Mouse (Mus musculus) heart, embryonic 11.5 days (tissue): ENCODE data around the gene Col16a1. TPM values are rescaled to one million over a fixed set of nuclear protein-coding genes. Genes with fewer than 3 reads are reported as not detected.

Experiments
- ATAC-seq: fragments of 200-750 bp; cut with Nextera tagmentation; replicated peaks from 2 replicates; pipeline ENCODE4 v1.8.0; 2017; ENCODE audit warnings: moderate library complexity; ENCODE audit not compliant: insufficient number of reproducible peaks, low FRiP score, low TSS enrichment
- H3K27ac ChIP-seq: fragments of 300-500 bp; sonication (generic); 2 replicates; pipeline ENCODE4 v1.5.1; 2014; ENCODE audit warnings: mild to moderate bottlenecking, low read depth, low read length
- H3K27me3 ChIP-seq: fragments of 300-500 bp; sonication (generic); 2 replicates; pipeline ENCODE4 v1.6.1; 2014; ENCODE audit warnings: mild to moderate bottlenecking, low read length, mixed read lengths; ENCODE audit not compliant: control insufficient read depth, insufficient read depth
- H3K36me3 ChIP-seq: fragments of 300-500 bp; sonication (generic); 2 replicates; pipeline ENCODE4 v1.6.1; 2014; ENCODE audit warnings: mild to moderate bottlenecking, low read length, moderate library complexity, mixed read lengths; ENCODE audit not compliant: control insufficient read depth, insufficient read depth
- H3K4me1 ChIP-seq: fragments of 300-500 bp; sonication (generic); 2 replicates; pipeline ENCODE4 v1.6.1; 2014; ENCODE audit warnings: low read length; ENCODE audit not compliant: control insufficient read depth, insufficient read depth
- H3K4me2 ChIP-seq: fragments of 300-500 bp; sonication (generic); 2 replicates; pipeline ENCODE4 v1.6.1; 2014; ENCODE audit warnings: mild to moderate bottlenecking, moderate library complexity
- H3K4me3 ChIP-seq: fragments of 300-500 bp; sonication (generic); 2 replicates; pipeline ENCODE4 v1.5.1; 2014; ENCODE audit warnings: low read depth, low read length
- H3K9ac ChIP-seq: fragments of 300-500 bp; sonication (generic); 2 replicates; pipeline ENCODE4 v1.6.1; 2014; ENCODE audit warnings: mild to moderate bottlenecking, low read depth, low read length, moderate library complexity
- H3K9me3 ChIP-seq: fragments of 300-500 bp; sonication (generic); replicated peaks from 2 replicates; pipeline ENCODE4 v1.6.1; 2016; ENCODE audit warnings: low read length; ENCODE audit not compliant: control insufficient read depth
- WGBS: fragments of 180-500 bp; shearing (Covaris S2); extraction: QIAGEN DNeasy Blood & Tissue Kit; methylation state at CpG from one replicate; pipeline ENCODE4 v1.1.7; 2014; ENCODE audit not compliant: insufficient replicate concordance; 5-methylcytosine and 5-hydroxymethylcytosine counted together
- polyA plus RNA-seq: library from polyadenylated mRNA; unstranded; fragments of >200 nt; fragmentation: Nextera tagmentation; extraction: Ambion mirVana; gene quantifications from 2 replicates; pipeline ENCODE4 v1.2.1, GENCODE M21; 2014

Gene Col16a1
- polyA plus RNA-seq, 1 experiment from 2014 or later, result 15.4 TPM

- no peak overlapping the region for H3K27ac ChIP-seq
These were observed 4.6 kb downstream of the Col16a1 start for GRCm38 (mm10) chr4:130052283-130052682.

DNA sequence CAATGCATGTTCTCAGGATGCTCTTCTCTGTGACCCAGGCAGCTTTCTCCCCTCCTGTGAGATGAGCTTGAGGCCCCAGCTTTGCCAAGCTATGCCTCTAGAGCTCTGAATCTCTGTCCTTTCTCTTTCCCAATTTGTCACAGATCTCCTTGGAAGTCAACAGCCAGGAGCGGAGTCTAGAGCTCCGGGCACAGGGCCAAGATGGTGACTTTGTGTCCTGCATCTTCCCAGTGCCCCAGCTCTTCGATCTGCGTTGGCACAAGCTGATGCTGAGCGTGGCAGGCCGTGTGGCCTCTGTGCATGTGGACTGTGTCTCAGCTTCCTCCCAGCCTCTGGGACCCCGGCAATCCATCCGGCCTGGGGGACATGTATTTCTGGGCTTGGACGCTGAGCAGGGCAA lies 5.5 kb downstream of the Col16a1 start:
- no peaks in the 10 kb centered on the region for H3K36me3 ChIP-seq
- H3K27ac ChIP-seq, result no peak overlapping the region
- H3K4me1 ChIP-seq, result peaks cover 18% of the 10 kb centered on the region
- no peak overlapping the region for H3K9ac ChIP-seq
- no peak for ATAC-seq
- WGBS, result 91% methylated on average over 9 of the region's 9 CpGs
- no peaks in the 10 kb centered on the region for H3K9me3 ChIP-seq
- H3K4me3 ChIP-seq, result no peak overlapping the region
- no peaks in the 10 kb centered on the region; the same call in none of the 2 replicates for H3K27me3 ChIP-seq
- no peak overlapping the region for H3K4me2 ChIP-seq

More at GRCm38 (mm10) chr4:130052283-130052682, 4.6 kb downstream of the Col16a1 start:
- peaks cover 22% of the 10 kb centered on the region for H3K4me1 ChIP-seq
- no peaks in the 10 kb centered on the region for H3K9me3 ChIP-seq
- H3K4me2 ChIP-seq, result no peak overlapping the region
- no peak overlapping the region for H3K4me3 ChIP-seq
- no peaks in the 10 kb centered on the region for H3K36me3 ChIP-seq
- WGBS, result 83% methylated on average over 3 of the region's 3 CpGs
- peaks cover 3% of the 10 kb centered on the region for H3K27me3 ChIP-seq
- no peak overlapping the region for H3K9ac ChIP-seq
- no peak for ATAC-seq

DNA sequence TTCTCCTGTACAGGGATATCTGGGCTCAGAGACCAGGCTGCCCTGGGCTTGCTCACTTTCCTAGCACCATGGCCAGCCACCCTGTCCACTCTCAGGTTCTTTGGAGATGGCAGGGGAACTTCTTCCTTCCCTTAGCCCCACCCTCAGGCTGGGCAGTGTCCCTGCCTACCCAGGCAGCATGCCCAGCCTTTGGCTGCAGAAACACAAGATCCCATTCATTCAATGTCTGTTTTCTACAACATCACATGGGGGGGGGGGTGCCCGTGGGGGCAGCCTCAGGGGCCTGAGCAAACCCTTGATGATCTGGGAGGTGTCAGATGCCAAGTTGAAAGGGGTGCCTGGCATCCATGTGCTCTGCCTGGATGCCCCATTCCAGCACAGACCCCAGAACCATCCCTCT lies 7.1 kb downstream of the Col16a1 start:
- 23% methylated on average over 1 of the region's 1 CpGs for WGBS
- Histone ChIP-seq H3K4me1 (peaks cover 15% of the 10 kb centered on the region), H3K9ac (no peak overlapping the region), H3K36me3 (no peaks in the 10 kb centered on the region), H3K27ac (no peak overlapping the region), H3K9me3 (no peaks in the 10 kb centered on the region), H3K4me2 (no peak overlapping the region), H3K27me3 (no peaks in the 10 kb centered on the region; the same call in none of the 2 replicates), H3K4me3 (no peak overlapping the region)
- ATAC-seq, result no peak

- Histone ChIP-seq H3K4me2 (no peak overlapping the region), H3K4me1 (peaks cover 10% of the 10 kb centered on the region), H3K27me3 (no peaks in the 10 kb centered on the region; the same call in none of the 2 replicates), H3K9me3 (no peaks in the 10 kb centered on the region), H3K9ac (no peak overlapping the region), H3K36me3 (no peaks in the 10 kb centered on the region), H3K4me3 (no peak overlapping the region), H3K27ac (no peak overlapping the region)
- no peak for ATAC-seq
- 78% methylated on average over 14 of the region's 14 CpGs for WGBS
These were observed 7.7 kb downstream of the Col16a1 start for GRCm38 (mm10) chr4:130055160-130056010.

GRCm38 (mm10) chr4:130056011-130056322 lies 8.3 kb downstream of the Col16a1 start:
- H3K27ac ChIP-seq, result no peak overlapping the region

DNA sequence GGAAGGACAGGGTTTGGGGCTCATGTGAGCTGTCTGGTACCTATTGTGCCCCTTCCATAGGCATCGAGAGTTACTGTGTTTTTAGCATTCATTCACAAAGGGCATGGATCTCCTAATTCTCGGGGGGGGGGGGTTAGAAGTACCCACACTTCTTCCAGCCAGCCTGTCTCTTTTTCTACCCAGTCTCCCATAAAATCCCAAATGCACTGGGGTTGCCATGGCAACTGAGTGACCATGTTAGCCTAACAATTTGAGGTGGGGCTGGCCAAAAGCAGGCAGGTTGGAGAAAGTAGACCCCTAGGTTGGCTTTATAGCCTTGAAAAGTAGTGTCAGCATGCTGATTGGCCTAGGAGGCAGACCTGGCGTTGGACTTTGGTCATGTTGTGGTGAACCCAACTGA lies 8.8 kb downstream of the Col16a1 start:
- WGBS, result 63% methylated on average over 3 of the region's 3 CpGs
- no peak overlapping the region for H3K27ac ChIP-seq
- no peaks in the 10 kb centered on the region for H3K36me3 ChIP-seq
- no peak overlapping the region for H3K4me3 ChIP-seq
- 0 out of 2 replicates have a peak, but pooled peaks cover 3% of the 10 kb centered on the region for H3K4me1 ChIP-seq
- no peak for ATAC-seq
- no peaks in the 10 kb centered on the region; the same call in none of the 2 replicates for H3K27me3 ChIP-seq
- H3K9me3 ChIP-seq, result no peaks in the 10 kb centered on the region
- no peak overlapping the region for H3K9ac ChIP-seq
- H3K4me2 ChIP-seq, result no peak overlapping the region

More at GRCm38 (mm10) chr4:130056011-130056322, 8.3 kb downstream of the Col16a1 start:
- H3K4me1 ChIP-seq, result peaks cover 4% of the 10 kb centered on the region
- no peak overlapping the region for H3K4me2 ChIP-seq
- no peaks in the 10 kb centered on the region for H3K9me3 ChIP-seq
- H3K27me3 ChIP-seq, result no peaks in the 10 kb centered on the region; the same call in none of the 2 replicates
- no peak overlapping the region for H3K4me3 ChIP-seq
- H3K9ac ChIP-seq, result no peak overlapping the region
- no peaks in the 10 kb centered on the region for H3K36me3 ChIP-seq
- WGBS, result 51% methylated on average over 3 of the region's 3 CpGs
- ATAC-seq, result no peak

- Histone ChIP-seq H3K27ac (no peak overlapping the region), H3K4me1 (no peaks in the 10 kb centered on the region), H3K4me2 (no peak overlapping the region), H3K9ac (no peak overlapping the region), H3K9me3 (no peaks in the 10 kb centered on the region), H3K36me3 (no peaks in the 10 kb centered on the region), H3K4me3 (no peak overlapping the region), H3K27me3 (peaks cover 13% of the 10 kb centered on the region)
- ATAC-seq, result no peak
These were observed 13.3 kb downstream of the Col16a1 start for GRCm38 (mm10) chr4:130060937-130061336.

DNA sequence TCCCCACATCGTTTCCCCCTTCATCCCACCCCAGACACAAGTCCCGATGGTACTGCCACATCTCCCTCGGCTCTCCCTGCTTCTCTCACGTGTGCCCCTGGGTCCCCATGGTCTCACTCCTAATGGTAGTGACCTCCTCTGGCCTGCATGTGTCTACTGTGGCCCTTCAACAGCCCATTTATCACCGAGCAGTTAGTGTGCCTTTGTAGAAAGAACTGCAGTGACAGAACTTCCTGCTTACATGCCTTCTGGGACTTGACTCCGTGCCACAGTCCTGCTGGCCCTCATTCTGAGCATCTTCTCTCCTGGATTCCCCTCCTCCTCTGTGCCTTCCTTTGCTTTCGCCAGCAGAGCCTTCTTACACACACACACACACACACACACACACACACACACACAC lies 15.6 kb downstream of the Col16a1 start:
- ATAC-seq, result no peak

GRCm38 (mm10) chr4:130066816-130067215 lies 19.2 kb downstream of the Col16a1 start:
- Histone ChIP-seq H3K4me2 (no peak overlapping the region), H3K4me3 (no peak overlapping the region), H3K4me1 (no peaks in the 10 kb centered on the region), H3K36me3 (no peaks in the 10 kb centered on the region), H3K27ac (no peak overlapping the region), H3K9ac (no peak overlapping the region), H3K27me3 (peaks cover 18% of the 10 kb centered on the region), H3K9me3 (no peaks in the 10 kb centered on the region)
- ATAC-seq, result no peak
- 9% methylated on average over 8 of the region's 8 CpGs for whole genome bisulfite sequencing

More for the DNA sequence above, 15.6 kb downstream of the Col16a1 start:
- H3K27me3 ChIP-seq, result peaks cover 15% of the 10 kb centered on the region
- no peaks in the 10 kb centered on the region for H3K4me1 ChIP-seq
- H3K4me2 ChIP-seq, result no peak overlapping the region
- H3K9me3 ChIP-seq, result no peaks in the 10 kb centered on the region
- no peak overlapping the region for H3K9ac ChIP-seq
- H3K27ac ChIP-seq, result no peak overlapping the region
- no peak overlapping the region for H3K4me3 ChIP-seq
- H3K36me3 ChIP-seq, result no peaks in the 10 kb centered on the region
- 57% methylated on average over 7 of the region's 7 CpGs for WGBS
